Mouse (Mus musculus) spleen, adult 2 months (tissue): ENCODE results near the gene Slc7a7. TPM values are rescaled to one million over a fixed set of nuclear protein-coding genes. Genes with fewer than 3 reads are reported as not detected.

Experiments
- DNase-seq, 2 experiments: peaks; one replicate each; pipeline versions ENCODE4 v3.0.0 to v3.0.0-alpha.2; 2012 to 2021; ENCODE audit warnings: low spot score in 2 of 2, low read depth in 1 of 2
- H3K27ac ChIP-seq: fragments of 200-500 bp; 2 replicates; pipeline ENCODE4 v1.5.1; 2012; ENCODE audit warnings: low read length, inconsistent platforms; ENCODE audit not compliant: insufficient read depth
- H3K27me3 ChIP-seq: fragments of 200-500 bp; 2 replicates; pipeline ENCODE4 v1.6.1; 2012; ENCODE audit warnings: mild to moderate bottlenecking, moderate library complexity, low read length, inconsistent platforms; ENCODE audit not compliant: control insufficient read depth, insufficient read depth
- H3K36me3 ChIP-seq: fragments of 200-500 bp; 2 replicates; pipeline ENCODE4 v1.6.1; 2012; ENCODE audit warnings: mild to moderate bottlenecking, low read length, inconsistent platforms; ENCODE audit not compliant: control insufficient read depth, insufficient read depth
- H3K4me1 ChIP-seq: fragments of 200-500 bp; 2 replicates; pipeline ENCODE4 v1.6.1; 2011; ENCODE audit warnings: inconsistent platforms; ENCODE audit not compliant: control insufficient read depth, insufficient read depth, insufficient read length
- H3K4me3 ChIP-seq: fragments of 200-500 bp; 2 replicates; pipeline ENCODE4 v1.5.1; 2011; ENCODE audit warnings: mild to moderate bottlenecking, inconsistent platforms; ENCODE audit not compliant: insufficient read depth, insufficient read length; ENCODE audit errors: extremely low read depth
- CTCF ChIP-seq: fragments of 200-500 bp; IDR thresholded peaks from 2 replicates; pipeline ENCODE4 v1.5.1; 2011; ENCODE audit warnings: mild to moderate bottlenecking, inconsistent platforms; ENCODE audit not compliant: insufficient read depth, insufficient read length, insufficient replicate concordance; ENCODE audit errors: extremely low read depth
- POLR2A ChIP-seq: fragments of 200-500 bp; IDR thresholded peaks from 2 replicates; pipeline ENCODE4 v1.6.1; 2011; ENCODE audit warnings: low read depth, low read length, inconsistent platforms
- WGBS: fragments of 180-500 bp; shearing (Covaris S2); methylation state at CpG from one replicate; pipeline ENCODE4 v1.1.7; 2018; 5-methylcytosine and 5-hydroxymethylcytosine counted together
- polyA plus RNA-seq: library from polyadenylated mRNA; depleted of rRNA; stranded (reverse); fragments of >200 nt; gene quantifications from 2 replicates; pipeline ENCODE4 v1.2.3, GENCODE M21; 2012

Gene Slc7a7
- polyA plus RNA-seq, 1 experiment = 31.2 TPM

DNA sequence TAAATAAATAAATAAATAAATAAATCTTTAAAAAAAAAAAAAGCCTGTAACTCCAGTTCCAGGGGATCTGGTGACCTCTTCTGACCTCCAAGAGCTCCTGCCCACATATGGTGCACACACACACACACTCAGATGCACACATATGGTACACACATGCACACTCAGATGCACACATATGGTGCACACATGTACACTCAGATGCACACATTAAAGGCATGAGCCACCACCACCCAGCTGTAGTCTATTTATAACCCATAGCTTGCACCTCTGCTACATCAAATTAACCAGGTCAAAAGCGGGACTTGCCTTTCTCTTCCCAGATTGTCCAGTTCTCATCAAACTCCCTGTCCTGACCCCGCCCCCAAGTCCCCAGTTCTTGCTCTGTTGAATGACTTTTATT, 3.4 kb upstream of the Slc7a7 start:
- Histone ChIP-seq H3K4me3 (no peak overlapping the region), H3K4me1 (peaks cover 4% of the 10 kb centered on the region), H3K27me3 (no peaks in the 10 kb centered on the region), H3K36me3 (no peaks in the 10 kb centered on the region), H3K27ac (no peak overlapping the region)
- DNase-seq = no peak
- WGBS = 87% methylated on average over 2 of the region's 2 CpGs
- no peak for TF ChIP-seq CTCF
- no peak for TF ChIP-seq POLR2A

DNA sequence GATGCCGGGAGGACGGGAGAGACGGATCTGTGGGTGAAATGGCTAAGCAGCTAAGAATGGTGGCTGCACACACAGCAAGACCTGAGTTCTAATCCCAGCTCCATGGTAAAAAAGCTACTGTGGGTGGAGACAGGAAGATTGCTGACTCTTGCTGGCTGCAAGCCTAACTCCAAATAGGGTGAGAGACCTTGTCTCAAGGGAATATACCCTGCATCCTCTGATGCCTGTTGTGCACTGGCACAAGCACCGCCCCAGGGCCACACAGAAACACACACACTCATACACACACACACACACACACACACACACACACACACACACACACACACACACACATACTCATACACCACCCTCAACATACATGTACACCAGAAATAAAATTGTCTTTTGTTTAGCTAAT, 750 bp downstream of the Slc7a7 start:
- no peak overlapping the region for H3K4me3 ChIP-seq
- no peaks in the 10 kb centered on the region for H3K36me3 ChIP-seq
- TF ChIP-seq POLR2A = no peak
- no peak for TF ChIP-seq CTCF
- DNase-seq = no peak
- 88% methylated on average over 4 of the region's 4 CpGs for WGBS
- H3K4me1 ChIP-seq = peaks cover 7% of the 10 kb centered on the region; the same call in 1 of the 2 replicates
- H3K27me3 ChIP-seq = no peaks in the 10 kb centered on the region
- H3K27ac ChIP-seq = no peak overlapping the region

DNA sequence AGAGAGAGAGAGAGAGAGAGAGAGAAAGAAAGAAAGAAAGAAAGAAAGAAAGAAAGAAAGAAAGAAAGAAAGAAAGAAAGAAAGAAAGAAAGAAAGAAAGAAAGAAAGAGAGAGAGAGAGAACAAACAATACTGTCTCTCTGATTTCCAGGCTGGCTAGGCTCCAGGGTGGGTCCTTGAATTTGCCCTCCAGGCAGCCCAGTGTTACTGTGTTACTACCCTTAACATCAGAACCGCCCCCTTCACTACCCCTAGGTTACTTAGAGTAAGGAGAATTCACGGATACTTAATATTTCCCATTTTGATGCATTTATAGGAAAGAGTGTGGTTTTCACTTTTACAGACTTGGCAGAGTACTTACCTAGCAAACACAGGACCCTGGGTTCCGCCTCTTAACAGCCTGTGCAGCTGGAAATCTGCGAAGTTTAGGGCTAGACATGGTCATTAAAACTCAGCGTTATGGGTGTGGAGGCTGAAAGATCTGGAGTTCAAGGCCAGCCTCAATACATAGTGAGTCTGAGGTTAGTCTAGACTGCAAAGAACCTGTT, 1.3 kb downstream of the Slc7a7 start:
- TF ChIP-seq POLR2A (no peak), CTCF (no peak)
- Histone ChIP-seq H3K27me3 (no peaks in the 10 kb centered on the region), H3K4me1 (peaks cover 7% of the 10 kb centered on the region; the same call in 1 of the 2 replicates), H3K36me3 (no peaks in the 10 kb centered on the region), H3K27ac (no peak overlapping the region), H3K4me3 (no peak overlapping the region)
- DNase-seq = no peak
- WGBS = 87% methylated on average over 5 of the region's 5 CpGs

DNA sequence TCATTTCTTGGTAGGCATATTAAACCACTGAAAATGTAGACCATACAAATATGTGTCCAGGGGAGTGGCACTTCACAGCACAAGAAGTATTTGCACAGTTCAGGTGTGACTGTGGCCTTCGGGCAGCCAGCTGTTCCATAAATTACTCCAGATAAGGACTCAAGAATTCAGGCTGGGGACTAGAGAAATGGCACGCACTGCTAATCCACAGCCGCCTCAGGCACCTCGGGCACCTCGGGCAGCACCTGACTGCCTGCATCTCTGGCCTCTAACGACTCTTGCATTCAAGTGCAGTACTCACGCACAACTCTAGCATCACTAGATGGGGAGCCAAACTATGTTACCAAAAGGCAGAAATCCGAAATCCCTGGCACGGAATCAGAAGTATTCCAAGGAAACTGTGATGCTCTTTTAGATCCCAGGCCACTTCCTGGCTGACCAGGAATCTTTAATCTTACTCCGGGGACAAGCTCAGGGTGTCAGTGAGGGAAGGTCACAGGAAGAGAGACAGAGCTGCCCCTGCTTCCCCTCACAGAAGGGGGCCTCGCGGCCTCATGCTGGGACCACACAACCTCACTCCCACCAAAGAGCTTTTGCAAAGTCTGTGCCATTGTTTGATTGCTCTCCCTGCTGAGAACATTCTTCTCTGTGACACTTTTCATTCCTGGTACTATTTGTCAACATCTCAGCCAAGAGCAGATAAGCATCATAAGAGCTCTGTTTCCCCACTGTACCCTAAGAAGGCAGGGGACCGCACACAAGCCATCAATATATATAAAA, 2.1 kb downstream of the Slc7a7 start:
- peaks cover 7% of the 10 kb centered on the region; the same call in 1 of the 2 replicates for H3K4me1 ChIP-seq
- no peak for DNase-seq
- no peak overlapping the region for H3K27ac ChIP-seq
- H3K36me3 ChIP-seq = no peaks in the 10 kb centered on the region
- TF ChIP-seq CTCF (no peak), POLR2A (no peak)
- WGBS = 81% methylated on average over 13 of the region's 13 CpGs
- no peak overlapping the region for H3K4me3 ChIP-seq
- no peaks in the 10 kb centered on the region for H3K27me3 ChIP-seq

DNA sequence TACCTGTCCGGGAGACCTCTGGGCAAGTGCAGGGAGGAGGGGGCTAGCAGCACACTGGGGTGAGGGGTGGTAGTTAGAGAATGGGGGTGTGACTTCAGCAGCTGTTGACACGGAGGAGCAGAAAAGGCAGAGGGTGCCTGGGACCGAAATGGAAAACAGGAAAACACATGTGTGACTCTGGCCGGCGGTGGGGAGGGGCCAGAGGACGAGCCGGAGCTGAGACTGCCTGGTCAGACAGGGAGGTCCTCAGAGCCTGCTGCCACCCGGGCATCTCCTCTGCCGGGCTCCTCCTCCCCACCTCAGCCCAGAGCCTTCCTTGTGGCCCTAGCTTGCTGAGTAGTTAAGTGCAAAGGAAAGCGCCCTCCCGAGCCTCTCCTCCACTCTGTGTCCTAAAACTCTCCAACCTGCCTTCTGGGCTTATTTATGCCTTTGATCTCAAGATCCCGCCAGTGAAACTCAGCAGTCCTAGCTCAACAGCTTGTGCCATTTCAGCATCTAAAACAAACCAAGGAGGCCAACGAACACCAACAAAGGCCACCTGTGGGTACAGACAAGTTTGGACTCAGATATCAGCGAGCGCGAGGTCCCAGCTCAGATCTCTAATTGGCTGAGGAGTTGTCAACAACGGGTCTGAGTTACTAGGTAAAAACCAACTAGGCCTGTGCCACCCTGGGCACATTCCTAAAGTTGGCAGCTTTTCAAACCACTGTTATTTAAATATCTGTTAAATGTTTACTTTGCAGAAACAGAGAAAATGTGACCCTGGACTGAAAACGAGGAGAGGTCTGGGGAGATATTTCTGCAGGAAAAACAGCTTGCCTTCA, 3.5 kb downstream of the Slc7a7 start:
- DNase-seq = no peak
- TF ChIP-seq CTCF (no peak), POLR2A (no peak)
- H3K27ac ChIP-seq = 0 out of 2 replicates have a peak overlapping the region, but pooled peaks have one; percentile 2
- H3K4me3 ChIP-seq = peak overlapping the region; percentile 10
- H3K27me3 ChIP-seq = no peaks in the 10 kb centered on the region
- 24% methylated on average over 18 of the region's 18 CpGs for WGBS
- no peaks in the 10 kb centered on the region for H3K36me3 ChIP-seq
- H3K4me1 ChIP-seq = peaks cover 10% of the 10 kb centered on the region; the same call in 1 of the 2 replicates

DNA sequence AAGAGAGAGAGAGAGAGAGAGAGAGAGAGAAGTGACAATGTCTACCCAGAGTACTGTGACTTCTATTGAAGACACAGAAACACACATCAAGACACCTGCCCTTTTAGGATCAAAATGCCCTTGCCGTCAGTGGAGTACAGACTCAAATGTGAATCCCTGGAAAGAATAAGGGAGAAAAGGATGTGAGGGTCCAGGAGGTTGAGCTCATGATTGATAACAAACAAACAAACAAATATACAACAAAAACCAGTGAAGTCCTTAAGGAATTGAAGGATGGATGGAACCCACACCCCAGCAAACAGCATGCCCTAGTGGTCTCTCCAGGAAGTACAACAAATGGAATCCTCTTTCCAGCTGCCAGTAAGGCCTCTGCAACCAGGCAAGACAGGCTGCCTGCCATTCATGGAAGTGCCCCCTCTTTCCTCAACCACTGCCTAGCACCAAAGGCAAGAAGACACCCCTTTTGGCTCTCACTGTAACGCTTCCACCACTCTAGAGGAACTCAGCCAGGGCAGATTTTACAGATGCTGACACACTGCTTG, 4.9 kb downstream of the Slc7a7 start:
- no peak for DNase-seq
- H3K36me3 ChIP-seq = no peaks in the 10 kb centered on the region
- H3K27me3 ChIP-seq = no peaks in the 10 kb centered on the region
- WGBS = 75% methylated on average over 2 of the region's 2 CpGs
- H3K27ac ChIP-seq = no peak overlapping the region
- peaks cover 14% of the 10 kb centered on the region; the same call in 1 of the 2 replicates for H3K4me1 ChIP-seq
- no peak overlapping the region for H3K4me3 ChIP-seq
- peak; percentile 28; the same call in 1 of the 2 replicates for TF ChIP-seq CTCF
- TF ChIP-seq POLR2A = no peak
